Mouse (Mus musculus): ENCODE measurements at regions not wholly inside any gene's neighbourhood (a gene's known extent, or its start where the extent isn't known, plus 50 kb on each side); places are given as distances from the start of the nearest gene placed in this dataset.

GRCm38 (mm10) chr16:20819568-20819967 is 85.3 kb upstream of the Thpo start:
- TF ChIP-seq EP300 (IDR thresholded peaks at IDR 0.05): no peak
- TF ChIP-seq CTCF (IDR thresholded peaks at IDR 0.05): no peak

Data from lung, postnatal 0 days (tissue).